Mouse (Mus musculus) CD4-positive, CD25-positive, alpha-beta regulatory T cell, adult 2 months (primary cell): ENCODE measurements around the gene Fnip1.

Experiments used
- DNase-seq: peaks from one replicate; pipeline ENCODE4 v3.0.0-alpha.2; 2012; ENCODE audit warnings: low read depth, low spot score

Gene Fnip1

GRCm38 (mm10) chr11:54458168-54458567, 20.2 kb downstream of the Fnip1 start:
- DNase-seq = no peak

GRCm38 (mm10) chr11:54464557-54465244, 26.7 kb downstream of the Fnip1 start:
- peak; percentile 48 for DNase-seq

- no peak for DNase-seq
Measured at GRCm38 (mm10) chr11:54472231-54472630, 34.2 kb downstream of the Fnip1 start.

GRCm38 (mm10) chr11:54478414-54478813, 40.4 kb downstream of the Fnip1 start:
- DNase-seq = peak; percentile 74

GRCm38 (mm10) chr11:54486041-54486440, 48.0 kb downstream of the Fnip1 start:
- no peak for DNase-seq

GRCm38 (mm10) chr11:54491946-54492558, 54.1 kb downstream of the Fnip1 start:
- DNase-seq = peak; percentile 5

GRCm38 (mm10) chr11:54492559-54492958, 54.6 kb downstream of the Fnip1 start:
- peak; percentile 56 for DNase-seq

GRCm38 (mm10) chr11:54499838-54500237, 61.8 kb downstream of the Fnip1 start:
- no peak for DNase-seq

GRCm38 (mm10) chr11:54502546-54503245, 64.7 kb downstream of the Fnip1 start:
- peak; percentile 53 for DNase-seq

GRCm38 (mm10) chr11:54513584-54513983, 75.6 kb downstream of the Fnip1 start:
- no peak for DNase-seq

GRCm38 (mm10) chr11:54521927-54522528, 84.0 kb downstream of the Fnip1 start:
- no peak for DNase-seq

GRCm38 (mm10) chr11:54522529-54523430, 84.8 kb downstream of the Fnip1 start, which contains the start of gene Rapgef6:
TSS of gene Rapgef6 (plus strand) at chr11:54522847.
- peak; percentile 99 for DNase-seq

- DNase-seq = peak; percentile 17
Measured at GRCm38 (mm10) chr11:54523431-54524001, 85.5 kb downstream of the Fnip1 start.

GRCm38 (mm10) chr11:54528002-54528401, 90.0 kb downstream of the Fnip1 start:
- peak; percentile 23 for DNase-seq

GRCm38 (mm10) chr11:54530391-54530790, 92.4 kb downstream of the Fnip1 start:
- DNase-seq = no peak

- no peak for DNase-seq
Measured at GRCm38 (mm10) chr11:54530916-54531315, 92.9 kb downstream of the Fnip1 start.

- peak; percentile 72 for DNase-seq
Measured at GRCm38 (mm10) chr11:54533834-54534233, 95.8 kb downstream of the Fnip1 start.

GRCm38 (mm10) chr11:54534871-54535270, 96.9 kb downstream of the Fnip1 start:
- peak; percentile 86 for DNase-seq

- no peak for DNase-seq
Measured at GRCm38 (mm10) chr11:54539031-54539430, 101.0 kb downstream of the Fnip1 start.

- no peak for DNase-seq
Measured at GRCm38 (mm10) chr11:54539486-54539885, 101.5 kb downstream of the Fnip1 start.

GRCm38 (mm10) chr11:54540328-54540727, 102.3 kb downstream of the Fnip1 start:
- DNase-seq = no peak
